Mouse (Mus musculus) liver, embryonic 14.5 days (tissue): ENCODE results near the gene Gje1. TPM values are rescaled to one million over a fixed set of nuclear protein-coding genes. Genes with fewer than 3 reads are reported as not detected.

ENCODE experiments used
- ATAC-seq: fragments of 200-750 bp; cut with Nextera tagmentation; 2 replicates; pipeline ENCODE4 v1.8.0; 2017; ENCODE audit warnings: moderate number of reproducible peaks, mild to moderate bottlenecking, moderate library complexity; ENCODE audit not compliant: insufficient read depth
- DNase-seq, 3 experiments: peaks; one replicate each; pipeline ENCODE4 v3.0.0-alpha.2; 2012 to 2013; ENCODE audit warnings: low read depth in 3 of 3, low spot score in 3 of 3
- H3K27ac ChIP-seq: fragments of 300-500 bp; sonication (generic); 2 replicates; pipeline ENCODE4 v1.5.1; 2014; ENCODE audit warnings: moderate library complexity, mild to moderate bottlenecking, control low read depth, inconsistent platforms
- H3K27me3 ChIP-seq: fragments of 300-500 bp; sonication (generic); 2 replicates; pipeline ENCODE4 v1.6.1; 2014; ENCODE audit warnings: mild to moderate bottlenecking, low read length, moderate library complexity; ENCODE audit not compliant: control insufficient read depth, insufficient read depth
- H3K36me3 ChIP-seq: fragments of 300-500 bp; sonication (generic); replicated peaks from 2 replicates; pipeline ENCODE4 v1.6.1; 2014; ENCODE audit warnings: low read depth; ENCODE audit not compliant: control insufficient read depth, insufficient read depth
- H3K4me1 ChIP-seq, 2 experiments: fragments of 200-500 bp in 1 of 2; fragments of 300-500 bp in 1 of 2; sonication (generic) in 1 of 2; replicated peaks; 2 replicates each; pipeline ENCODE4 v1.6.1; 2012 to 2014; ENCODE audit warnings: antibody characterized with exemption in 1 of 2, inconsistent platforms in 1 of 2, low read length in 1 of 2; ENCODE audit not compliant: control insufficient read depth in 2 of 2, insufficient read depth in 2 of 2
- H3K4me2 ChIP-seq: fragments of 300-500 bp; sonication (generic); 2 replicates; pipeline ENCODE4 v1.6.1; 2014; ENCODE audit warnings: low read depth, mild to moderate bottlenecking, control low read depth, moderate library complexity
- H3K4me3 ChIP-seq, 2 experiments: fragments of 200-500 bp in 1 of 2; fragments of 300-500 bp in 1 of 2; sonication (generic) in 1 of 2; 2 replicates each; pipeline ENCODE4 v1.5.1; 2012 to 2014; ENCODE audit warnings: low read depth in 2 of 2, low read length in 2 of 2, mild to moderate bottlenecking in 2 of 2, control low read depth in 1 of 2, inconsistent platforms in 1 of 2, moderate library complexity in 1 of 2; ENCODE audit not compliant: insufficient read depth in 1 of 2
- H3K9ac ChIP-seq: fragments of 300-500 bp; sonication (generic); replicated peaks from 2 replicates; pipeline ENCODE4 v1.6.1; 2014; ENCODE audit warnings: mild to moderate bottlenecking, control low read depth, moderate library complexity
- H3K9me3 ChIP-seq: fragments of 300-500 bp; sonication (generic); 2 replicates; pipeline ENCODE4 v1.6.1; 2016; ENCODE audit warnings: low read length, mixed read lengths; ENCODE audit not compliant: control insufficient read depth
- CTCF ChIP-seq: IDR thresholded peaks from 2 replicates; pipeline ENCODE4 v1.5.1; 2016; ENCODE audit warnings: antibody characterized with exemption, low read depth, control low read depth
- EP300 ChIP-seq: IDR thresholded peaks from 2 replicates; pipeline ENCODE4 v1.6.1; 2016; ENCODE audit warnings: antibody characterized with exemption, low read depth
- WGBS: fragments of 180-500 bp; shearing (Covaris S2); extraction: QIAGEN DNeasy Blood & Tissue Kit; methylation state at CpG from one replicate; pipeline ENCODE4 v1.1.7; 2014; ENCODE audit not compliant: insufficient replicate concordance; 5-methylcytosine and 5-hydroxymethylcytosine counted together
- polyA plus RNA-seq, 2 experiments: library from polyadenylated mRNA; depleted of rRNA in 1 of 2; stranded (reverse) in 1 of 2; unstranded in 1 of 2; fragments of >200 nt; fragmentation: Nextera tagmentation in 1 of 2; extraction: Ambion mirVana in 1 of 2; gene quantifications; 2 replicates each; pipeline versions ENCODE4 v1.2.1 to v1.2.3; 2012 to 2014

Gje1 gene
- polyA plus RNA-seq, 2 experiments = not detected

GRCm38 (mm10) chr10:14705072-14706066 lies 12.6 kb downstream of the Gje1 start, which contains the start of the genes Vta1 and Nmbr:
TSS of gene Vta1 (minus strand) at chr10:14705560.
TSS of gene Nmbr (plus strand) at chr10:14705591.
- H3K9ac ChIP-seq = peak within 1 kb of the TSS; percentile 65
- peaks cover 8% of the 10 kb centered on the region in 2 experiments; a peak in 3 of 4 replicates for H3K4me1 ChIP-seq
- H3K36me3 ChIP-seq = no peaks in the 10 kb centered on the region
- H3K27ac ChIP-seq = no peak within 1 kb of the TSS; the same call in 1 of the 2 replicates
- H3K4me3 ChIP-seq = peak within 1 kb of the TSS; percentile 67 to 93
- H3K4me2 ChIP-seq = peak within 1 kb of the TSS; percentile 76
- no peaks in the 10 kb centered on the region for H3K9me3 ChIP-seq
- ATAC-seq (peak; percentile 99), DNase-seq (peak; percentile 92)
- no peak; the same call in 1 of the 2 replicates for TF ChIP-seq EP300
- peak; percentile 82 for TF ChIP-seq CTCF
- no peaks in the 10 kb centered on the region for H3K27me3 ChIP-seq
- under 1% methylated on average over 50 of the region's 50 CpGs for WGBS

- Histone ChIP-seq H3K36me3 (no peaks in the 10 kb centered on the region), H3K4me3 (peak overlapping the region in 1 of 2 experiments; percentile 67; a peak in 2 of 4 replicates), H3K27me3 (no peaks in the 10 kb centered on the region), H3K4me2 (peak overlapping the region; percentile 76), H3K9ac (peak overlapping the region; percentile 65), H3K27ac (no peak overlapping the region), H3K9me3 (no peaks in the 10 kb centered on the region), H3K4me1 (peaks cover 8% of the 10 kb centered on the region in 2 experiments; a peak in 3 of 4 replicates)
- 59% methylated on average over 4 of the region's 4 CpGs for WGBS
- DNase-seq (no peak), ATAC-seq (no peak)
- TF ChIP-seq EP300 (no peak), CTCF (no peak)
These were observed 14.1 kb downstream of the Gje1 start for GRCm38 (mm10) chr10:14703830-14704420.

DNA sequence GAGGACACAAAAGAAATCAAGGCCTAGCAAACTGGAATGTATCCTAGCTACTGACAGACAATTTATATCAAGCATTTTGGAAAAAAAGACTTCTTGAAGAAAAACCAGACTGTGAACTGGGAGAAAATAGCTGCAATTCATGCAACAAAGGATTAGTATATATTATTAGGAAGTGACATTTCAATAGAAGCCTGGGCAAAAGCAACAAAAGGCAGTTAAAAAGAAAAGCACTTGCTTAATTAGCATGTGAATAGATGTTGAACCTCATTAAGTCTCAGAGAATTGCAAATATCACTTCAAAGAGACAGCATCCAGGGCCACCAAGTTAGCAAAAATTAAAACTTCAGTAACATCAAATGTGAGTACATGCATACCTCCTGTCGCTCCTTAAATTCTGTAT lies 14.8 kb downstream of the Gje1 start:
- no peak overlapping the region for H3K9ac ChIP-seq
- no peak overlapping the region for H3K4me3 ChIP-seq
- no peak for TF ChIP-seq EP300
- TF ChIP-seq CTCF = no peak
- H3K36me3 ChIP-seq = no peaks in the 10 kb centered on the region
- no peak overlapping the region for H3K27ac ChIP-seq
- ATAC-seq (no peak), DNase-seq (no peak)
- peaks cover 8% of the 10 kb centered on the region in 2 experiments; a peak in 3 of 4 replicates for H3K4me1 ChIP-seq
- WGBS = 77% methylated on average over 1 of the region's 1 CpGs
- H3K27me3 ChIP-seq = no peaks in the 10 kb centered on the region
- H3K4me2 ChIP-seq = no peak overlapping the region
- no peaks in the 10 kb centered on the region for H3K9me3 ChIP-seq

GRCm38 (mm10) chr10:14690349-14690748 lies 27.7 kb downstream of the Gje1 start:
- no peaks in the 10 kb centered on the region for H3K27me3 ChIP-seq
- ATAC-seq (no peak), DNase-seq (no peak)
- H3K4me2 ChIP-seq = no peak overlapping the region
- peaks cover 2% of the 10 kb centered on the region for H3K36me3 ChIP-seq
- no peak overlapping the region for H3K9ac ChIP-seq
- H3K27ac ChIP-seq = no peak overlapping the region
- TF ChIP-seq CTCF (no peak), EP300 (no peak)
- WGBS = 76% methylated on average over 3 of the region's 3 CpGs
- H3K9me3 ChIP-seq = no peaks in the 10 kb centered on the region
- peaks cover 0 to 2% of the 10 kb centered on the region in 2 experiments; a peak in 3 of 4 replicates for H3K4me1 ChIP-seq
- H3K4me3 ChIP-seq = no peak overlapping the region
